Mouse (Mus musculus): ENCODE results near the gene Zfp619.
"Not testable (repeated sequence)": the region's sequence is repeated elsewhere in the genome, so short reads cannot be mapped to it uniquely, and the experiment has no call there.

Zfp619 gene

DNA sequence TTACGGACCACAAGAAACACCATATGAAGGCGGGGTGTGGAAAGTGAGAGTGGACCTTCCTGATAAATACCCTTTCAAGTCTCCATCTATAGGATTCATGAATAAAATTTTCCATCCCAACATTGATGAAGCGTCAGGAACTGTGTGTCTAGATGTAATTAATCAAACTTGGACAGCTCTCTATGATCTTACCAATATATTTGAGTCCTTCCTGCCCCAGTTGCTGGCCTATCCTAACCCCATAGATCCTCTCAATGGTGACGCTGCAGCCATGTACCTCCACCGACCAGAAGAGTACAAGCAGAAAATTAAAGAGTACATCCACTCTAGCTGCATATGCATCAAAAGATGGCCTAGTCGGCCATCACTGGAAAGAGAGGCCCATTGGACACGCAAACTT, 71.5 kb downstream of the Zfp619 start:
- DNase-seq (ENCODE audit: low spot score in 2 of 2), result not testable (repeated sequence)

Data from urinary bladder, postnatal 4 days (tissue).